Mouse (Mus musculus): ENCODE data around the gene Elf3. TPM values are rescaled to one million over a fixed set of nuclear protein-coding genes. Genes with fewer than 3 reads are reported as not detected.
"Not testable (repeated sequence)": the region's sequence is repeated elsewhere in the genome, so short reads cannot be mapped to it uniquely, and the experiment has no call there.

Gene Elf3
- total RNA-seq, 2 experiments from 2014 or later, result not detected

GRCm38 (mm10) chr1:135240206-135240605, 18.2 kb downstream of the Elf3 start:
- DNase-seq (ENCODE audit: extremely low spot score in 1 of 2, low spot score in 1 of 2), result not testable (repeated sequence)

GRCm38 (mm10) chr1:135237131-135237851, 21.1 kb downstream of the Elf3 start:
- DNase-seq (ENCODE audit: extremely low spot score in 1 of 2, low spot score in 1 of 2), result no peak

GRCm38 (mm10) chr1:135234771-135235170, 23.6 kb downstream of the Elf3 start:
- DNase-seq (ENCODE audit: extremely low spot score in 1 of 2, low spot score in 1 of 2), result no peak

GRCm38 (mm10) chr1:135233961-135234360, 24.4 kb downstream of the Elf3 start:
- no peak for DNase-seq (ENCODE audit: extremely low spot score in 1 of 2, low spot score in 1 of 2)

GRCm38 (mm10) chr1:135231878-135232277, 26.5 kb downstream of the Elf3 start:
- not testable (repeated sequence) for DNase-seq (ENCODE audit: extremely low spot score in 1 of 2, low spot score in 1 of 2)

- DNase-seq (ENCODE audit: extremely low spot score in 1 of 2, low spot score in 1 of 2), result no peak
Measured at GRCm38 (mm10) chr1:135227339-135227950, 30.9 kb downstream of the Elf3 start.

DNA sequence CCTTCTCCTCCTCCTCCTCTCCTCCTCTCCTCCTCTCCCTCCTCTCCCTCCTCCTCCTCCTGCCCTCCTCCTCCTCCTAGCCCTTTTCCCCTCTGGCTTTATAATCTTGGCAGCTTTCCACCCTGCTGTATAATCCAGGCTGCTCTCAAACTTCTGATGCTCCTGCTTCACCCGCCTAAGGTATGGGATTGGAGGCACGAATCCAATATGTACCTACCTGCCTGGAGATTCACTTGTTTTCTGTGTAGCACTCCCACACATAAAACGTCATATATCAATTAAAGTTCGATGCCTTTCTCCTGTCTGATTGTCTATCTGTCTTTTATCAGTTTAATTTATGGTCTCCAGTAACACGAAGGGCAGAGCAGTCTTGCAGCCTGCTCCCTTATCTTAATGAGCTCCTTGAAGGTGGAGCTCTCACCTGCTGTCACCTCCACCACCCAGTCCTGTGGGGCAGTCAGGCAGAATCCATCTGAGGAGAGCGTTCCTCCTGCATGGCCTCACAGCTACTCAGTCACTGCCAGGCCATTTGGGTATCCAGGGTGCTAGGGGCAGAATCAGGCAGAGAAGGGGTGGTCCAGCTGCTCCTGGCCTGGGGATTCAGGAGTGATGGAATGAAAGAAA, 33.3 kb downstream of the Elf3 start:
- DNase-seq (ENCODE audit: extremely low spot score in 1 of 2, low spot score in 1 of 2), result no peak

DNA sequence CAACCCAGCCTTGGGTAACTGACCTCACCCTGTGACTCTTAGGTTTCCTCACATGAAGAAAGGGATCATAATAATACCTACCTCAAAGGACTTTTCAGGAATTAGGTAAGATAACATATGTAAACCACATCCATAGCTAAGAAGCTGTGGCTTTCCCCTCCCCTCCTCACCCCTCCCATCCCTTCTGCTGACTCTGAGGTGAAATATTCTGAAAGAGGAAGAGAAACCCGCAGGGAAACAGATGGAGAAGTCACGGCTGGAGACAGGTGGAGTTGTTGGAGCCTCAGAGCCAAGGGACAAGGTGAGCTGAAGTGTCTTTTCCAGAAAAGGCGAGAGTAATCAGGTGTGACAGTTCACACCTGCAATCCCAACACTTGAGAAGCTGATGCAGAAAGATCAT, 34.2 kb downstream of the Elf3 start:
- no peak for DNase-seq (ENCODE audit: extremely low spot score in 1 of 2, low spot score in 1 of 2)

DNA sequence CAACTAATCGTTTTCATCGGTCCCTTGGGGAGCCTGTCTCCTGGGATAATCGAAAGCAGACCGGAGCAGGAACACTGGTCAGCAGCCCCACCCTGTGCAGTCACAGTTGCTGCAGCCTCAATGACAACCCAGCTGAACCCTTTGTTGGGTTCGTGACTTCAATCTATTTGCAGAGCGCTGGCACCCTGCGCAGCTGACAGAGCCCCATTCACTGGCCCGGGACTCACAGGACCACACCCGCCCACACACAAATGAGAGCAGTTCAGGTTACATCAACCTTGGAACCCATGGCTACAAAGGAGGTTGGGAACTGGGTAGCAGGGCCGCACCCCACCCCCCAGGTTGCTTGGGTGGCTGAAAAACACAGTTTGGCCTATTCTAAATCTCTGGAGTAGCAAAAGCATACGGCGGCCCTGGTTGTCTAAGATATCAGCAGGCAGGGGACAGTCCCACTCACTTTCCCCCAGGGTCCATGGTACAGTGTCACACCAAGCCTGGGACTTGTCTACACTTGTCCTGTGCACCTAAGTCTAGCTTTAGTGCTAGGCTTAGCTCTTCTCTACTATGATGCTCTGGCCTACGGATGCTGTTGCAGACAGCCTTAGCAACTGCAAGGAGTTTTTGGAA, 40.6 kb downstream of the Elf3 start:
- DNase-seq (ENCODE audit: extremely low spot score in 1 of 2, low spot score in 1 of 2), result no peak

DNA sequence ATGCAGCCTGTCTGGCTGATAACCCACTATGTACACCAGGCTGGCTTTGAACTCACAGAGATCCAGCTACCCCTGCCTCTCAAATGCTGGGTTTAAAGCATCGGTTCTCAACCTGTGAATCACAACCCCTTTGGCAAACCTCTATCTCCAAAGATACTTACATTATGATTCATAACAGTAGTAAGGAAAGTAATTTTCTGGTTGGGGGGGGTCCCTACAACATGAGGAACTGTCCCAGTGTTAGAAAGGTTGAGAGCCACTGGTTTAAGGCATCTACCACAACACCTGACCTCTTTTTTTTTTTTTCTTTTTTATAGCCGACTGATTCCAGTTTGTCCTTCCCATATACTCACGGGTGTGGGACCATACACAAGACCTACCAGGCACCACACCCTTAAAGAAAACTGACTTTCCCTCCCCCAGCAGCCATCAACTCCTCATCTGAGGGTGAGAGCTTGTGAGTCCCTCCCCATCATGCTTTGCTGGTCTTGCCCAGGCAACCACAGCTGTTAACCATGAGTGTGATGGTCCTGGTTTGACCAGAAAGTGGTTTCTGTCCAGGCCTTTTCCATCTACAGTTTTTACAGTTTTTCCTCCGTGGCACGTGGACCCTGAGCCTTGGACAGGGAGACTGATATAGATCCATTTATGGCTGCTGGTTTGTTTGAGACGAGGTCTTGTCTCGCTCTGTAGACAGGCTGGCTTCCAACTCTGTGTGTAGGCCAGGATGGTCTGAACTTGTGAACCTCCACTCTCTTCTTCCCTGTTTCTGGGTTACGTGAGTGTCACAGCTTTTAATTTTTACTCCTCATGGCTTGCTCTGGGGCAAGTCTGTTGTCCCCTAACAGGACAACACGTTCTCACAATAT, 44.4 kb downstream of the Elf3 start:
- no peak for DNase-seq (ENCODE audit: extremely low spot score in 1 of 2, low spot score in 1 of 2)

DNA sequence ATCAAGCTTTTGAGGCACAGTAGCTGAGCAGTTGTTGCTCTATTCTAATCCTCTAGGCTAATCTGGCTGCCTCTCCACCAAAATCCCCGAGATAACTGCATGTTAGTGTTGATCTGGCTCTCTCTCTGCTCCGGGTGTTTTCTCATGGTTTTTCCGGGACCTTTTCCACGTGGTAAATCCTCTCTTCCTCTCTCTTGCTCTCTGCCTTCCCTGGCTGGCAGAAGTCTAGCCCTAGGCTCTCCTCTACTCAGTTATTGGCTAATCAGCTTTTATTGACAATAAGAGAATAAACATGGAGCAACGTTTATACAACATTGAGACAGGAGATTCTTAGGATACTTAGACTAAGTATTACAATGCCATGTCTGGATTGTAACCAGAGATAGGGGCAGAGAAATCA, 47.9 kb downstream of the Elf3 start:
- no peak for DNase-seq (ENCODE audit: extremely low spot score in 1 of 2, low spot score in 1 of 2)

- no peak for DNase-seq (ENCODE audit: extremely low spot score in 1 of 2, low spot score in 1 of 2)
Measured at GRCm38 (mm10) chr1:135208716-135209115, 49.7 kb downstream of the Elf3 start.

- DNase-seq (ENCODE audit: extremely low spot score in 1 of 2, low spot score in 1 of 2), result no peak
Measured at GRCm38 (mm10) chr1:135206586-135207339, 51.6 kb downstream of the Elf3 start.

DNA sequence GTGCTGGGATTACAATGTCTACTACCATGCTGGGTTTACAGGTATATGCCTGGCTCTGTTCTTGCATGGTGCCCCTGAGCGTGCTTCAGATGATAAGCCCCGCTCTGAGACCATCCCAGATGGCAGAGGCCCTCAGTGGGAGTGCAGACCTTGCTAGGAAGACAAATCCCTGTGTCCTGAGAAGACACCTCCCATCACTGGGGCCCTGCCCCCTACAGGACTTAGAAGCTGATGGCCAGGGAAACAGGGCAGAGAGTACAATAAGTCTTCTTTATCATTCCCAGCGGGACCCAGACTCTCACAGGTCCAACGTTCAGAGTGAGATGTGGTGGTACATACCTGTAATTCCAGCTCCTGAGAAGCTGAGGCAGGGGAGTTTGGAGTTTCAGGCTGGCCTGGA, 53.1 kb downstream of the Elf3 start:
- no peak for DNase-seq (ENCODE audit: extremely low spot score in 1 of 2, low spot score in 1 of 2)

- DNase-seq (ENCODE audit: extremely low spot score in 1 of 2, low spot score in 1 of 2), result no peak
Measured at GRCm38 (mm10) chr1:135204196-135205126, 53.9 kb downstream of the Elf3 start.
